In the genomic region with DNA sequence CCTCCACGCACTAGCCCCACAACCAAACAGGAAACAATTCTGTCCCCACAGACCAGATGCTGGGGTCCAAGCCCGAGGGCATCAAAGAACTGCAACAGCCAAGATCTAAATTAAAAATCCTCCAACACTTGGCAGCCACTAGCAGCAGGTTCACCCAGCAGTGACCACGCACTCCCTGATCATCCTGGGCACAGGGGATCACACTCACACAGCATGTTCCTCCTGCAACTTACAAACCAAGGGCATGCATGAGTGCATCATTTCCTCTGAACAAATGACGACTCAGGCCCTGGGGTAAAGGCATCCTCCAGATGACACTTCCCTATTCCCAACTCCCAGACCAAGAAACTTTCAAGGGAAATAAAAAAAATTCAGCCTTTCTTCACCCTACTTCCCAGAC, we compare ENCODE assay signal across 18 mouse cellular contexts. TPM values are rescaled to one million over a fixed set of nuclear protein-coding genes. Genes with fewer than 3 reads are reported as not detected.
DNase-seq lines count a peak whose midpoint lies in the region; ATAC-seq and TF ChIP-seq lines count a peak whose summit lies in the region.
"Had no signal": no experiment of that assay in that cellular context is flagged by ENCODE, and none has a peak within 500 bp of the region (broad histone marks: within the 10 kb centered on the region; RNA-seq: fewer than 3 reads in every experiment).

No protein-coding gene starts in this region.

- no peaks in the 10 kb centered on the region for H3K27me3 ChIP-seq in heart, postnatal 0 days (ENCODE audit: control insufficient read depth, insufficient read depth, low read length)
- H3K27me3 ChIP-seq in spleen, adult 2 months (ENCODE audit: control insufficient read depth, insufficient read depth, low read length): no peaks in the 10 kb centered on the region
- H3K27me3 ChIP-seq: embryonic facial prominence, embryonic 13.5 days; midbrain, embryonic 15.5 days; stomach, embryonic 15.5 days had no signal

- no peaks in the 10 kb centered on the region for H3K9me3 ChIP-seq in heart, postnatal 0 days (replicated peaks; ENCODE audit: control insufficient read depth, low read length)
- H3K9me3 ChIP-seq: embryonic facial prominence, embryonic 13.5 days; hindbrain, embryonic 10.5 days; midbrain, embryonic 15.5 days; stomach, embryonic 15.5 days had no signal

- 0 out of 2 replicates have a peak overlapping the region, but pooled peaks have one; percentile 6 for H3K27ac ChIP-seq in heart, postnatal 0 days (ENCODE audit: low read depth)
- peak overlapping the region; percentile 26; the same call in 1 of the 2 replicates for H3K27ac ChIP-seq in spleen, adult 2 months (ENCODE audit: insufficient read depth, low read length)
- H3K27ac ChIP-seq: embryonic facial prominence, embryonic 13.5 days; hindbrain, embryonic 10.5 days; midbrain, embryonic 15.5 days; stomach, embryonic 15.5 days had no signal

- TF ChIP-seq EP300 in heart, postnatal 0 days (IDR thresholded peaks at IDR 0.05; ENCODE audit: low read depth): no peak

- TF ChIP-seq POLR2A in spleen, adult 2 months (IDR thresholded peaks at IDR 0.05; ENCODE audit: low read depth, low read length): no peak

- no peak overlapping the region for H3K4me2 ChIP-seq in heart, postnatal 0 days (ENCODE audit: low read depth, low read length)
- H3K4me2 ChIP-seq: embryonic facial prominence, embryonic 13.5 days; heart, embryonic 11.5 days; liver, embryonic 11.5 days; midbrain, embryonic 15.5 days; stomach, embryonic 15.5 days had no signal

- no peak for TF ChIP-seq CTCF in heart, postnatal 0 days (IDR thresholded peaks at IDR 0.05; ENCODE audit: low read depth)
- no peak for TF ChIP-seq CTCF in spleen, adult 2 months (IDR thresholded peaks at IDR 0.05; ENCODE audit: extremely low read depth, insufficient read depth, insufficient read length, insufficient replicate concordance)

- no peak for DNase-seq in heart, postnatal 0 days (ENCODE audit: low spot score)
- no peak for DNase-seq in heart, adult 18-20 months
- peak in 1 of 2 experiments; percentile 34 for DNase-seq in spleen, adult 2 months (ENCODE audit: low read depth in 1 of 2, low spot score in 2 of 2)
- DNase-seq in spleen, postnatal 14 days (ENCODE audit: low spot score in 2 of 2): no peak
- no peak for DNase-seq in c-Kit-positive CD71-positive TER-119-positive erythroid progenitor cells, embryonic 14.5 days (ENCODE audit: low spot score)
- no peak for DNase-seq in adrenal gland, adult (ENCODE audit: inconsistent age in 2 of 2, low spot score in 1 of 2)
- DNase-seq: cerebellum, postnatal 14 days; kidney, adult 11 months; lung, postnatal 10 days; thymus, postnatal 25 days had no signal

- peak; percentile 29; the same call in 1 of the 2 replicates for ATAC-seq in heart, postnatal 0 days (ENCODE audit: insufficient read depth, low read depth)
- peak; percentile 53 for ATAC-seq in inflammation-experienced regulatory T-cells, adult 6 months
- ATAC-seq in erythroblast, adult 5-6 weeks (replicated peaks; ENCODE audit: low FRiP score, poor library complexity, severe bottlenecking): no peak
- ATAC-seq: midbrain, embryonic 15.5 days had no signal

- H3K36me3 ChIP-seq in heart, postnatal 0 days (replicated peaks; ENCODE audit: control insufficient read depth, insufficient read depth, low read length): no peaks in the 10 kb centered on the region
- H3K36me3 ChIP-seq in spleen, adult 2 months (ENCODE audit: control insufficient read depth, insufficient read depth, low read length): no peaks in the 10 kb centered on the region
- H3K36me3 ChIP-seq: embryonic facial prominence, embryonic 13.5 days; midbrain, embryonic 15.5 days; stomach, embryonic 15.5 days had no signal

- H3K4me1 ChIP-seq in heart, postnatal 0 days (ENCODE audit: control insufficient read depth, insufficient read depth): peaks cover 28% of the 10 kb centered on the region
- peaks cover 55% of the 10 kb centered on the region for H3K4me1 ChIP-seq in spleen, adult 2 months (ENCODE audit: control insufficient read depth, insufficient read depth, insufficient read length)
- H3K4me1 ChIP-seq: midbrain, embryonic 15.5 days had no signal

- WGBS in heart, postnatal 0 days: 67% methylated on average over 4 of the region's 4 CpGs
- WGBS in spleen, adult 2 months: 5% methylated on average over 4 of the region's 4 CpGs

- H3K4me3 ChIP-seq in heart, postnatal 0 days (ENCODE audit: low read depth, low read length): no peak overlapping the region
- no peak overlapping the region for H3K4me3 ChIP-seq in spleen, adult 2 months (ENCODE audit: extremely low read depth, insufficient read depth, insufficient read length)
- H3K4me3 ChIP-seq: embryonic facial prominence, embryonic 13.5 days; hindbrain, embryonic 10.5 days; midbrain, embryonic 15.5 days; stomach, embryonic 15.5 days had no signal

- no peak overlapping the region for H3K9ac ChIP-seq in heart, postnatal 0 days (replicated peaks; ENCODE audit: low read depth, low read length)
- H3K9ac ChIP-seq: embryonic facial prominence, embryonic 13.5 days; midbrain, embryonic 15.5 days; stomach, embryonic 15.5 days had no signal

RNA-seq across cellular contexts. Expression of a gene that starts 29.6 kb away (rescaled TPM):
- 15.6 and 30.2 TPM in 2 replicates for total RNA-seq in heart, postnatal 0 days (2014; rRNA removed; ENCODE audit: low replicate concordance)
- 21.6 and 23.8 TPM in 2 replicates for polyA plus RNA-seq in heart, postnatal 0 days (2015; fragmentation: Nextera tagmentation; extraction: Ambion mirVana)
- 10 to 100 TPM; 13.8 to 18.2 TPM for total RNA-seq in heart, adult 18-20 months (2021)
- polyA plus RNA-seq in spleen, adult 2 months (2012; rRNA removed): 60.0 and 65.4 TPM in 2 replicates
- polyA plus RNA-seq in inflammation-experienced regulatory T-cells, adult 6 months (2017; shearing (Covaris generic)): 10 to 100 TPM; 52.1 to 82.3 (median 65.1) TPM
- total RNA-seq in erythroblast, adult 5-6 weeks (2015; ENCODE audit: low replicate concordance): 4.0 and 7.3 TPM in 2 replicates
- 8.2 and 9.4 TPM in 2 replicates for total RNA-seq in erythroblast, adult 5-6 weeks (2017; ENCODE audit: low replicate concordance)

RNA-seq across cellular contexts. Expression of a gene that starts 44.0 kb away (rescaled TPM):
- total RNA-seq in heart, postnatal 0 days (2014; rRNA removed; ENCODE audit: low replicate concordance): 0.46 and 1.0 TPM in 2 replicates
- 0.20 and 0.21 TPM in 2 replicates for polyA plus RNA-seq in heart, postnatal 0 days (2015; fragmentation: Nextera tagmentation; extraction: Ambion mirVana)
- total RNA-seq in heart, adult 18-20 months (2021): under 1 TPM; 0.60 to 0.93 TPM
- 0.42 and 0.48 TPM in 2 replicates for polyA plus RNA-seq in spleen, adult 2 months (2012; rRNA removed)
- 1 to 10 TPM in 1 of 3 experiments, under 1 TPM in 2; 0.39 to 1.4 (median 0.71) TPM for polyA plus RNA-seq in inflammation-experienced regulatory T-cells, adult 6 months (2017; shearing (Covaris generic))
- not detected in 2 replicates for total RNA-seq in erythroblast, adult 5-6 weeks (2015; ENCODE audit: low replicate concordance)
- total RNA-seq in erythroblast, adult 5-6 weeks (2017; ENCODE audit: low replicate concordance): 0.56 TPM in 1 of 2 replicates, not detected in the other
